Mouse (Mus musculus) erythroblast, embryonic 14.5 days (primary cell): Measurements from ENCODE around the gene Psma7.

ENCODE experiments used
- GATA1 ChIP-seq: IDR thresholded peaks from 2 replicates; pipeline ENCODE4 v1.6.1; 2012; ENCODE audit warnings: low read length, inconsistent platforms, mixed read lengths
- TAL1 ChIP-seq: IDR thresholded peaks from 3 replicates; pipeline ENCODE4 v1.6.1; 2012; ENCODE audit warnings: low read length, inconsistent platforms, mixed read lengths

GRCm38 (mm10) chr2:180020091-180020661 lies 22.1 kb downstream of the Psma7 start:
- TF ChIP-seq TAL1 (no peak), GATA1 (no peak)
